Mouse (Mus musculus) macrophage (primary cell): ENCODE results near the gene Lgals4. TPM values are rescaled to one million over a fixed set of nuclear protein-coding genes. Genes with fewer than 3 reads are reported as not detected.
"Not testable (repeated sequence)": the region's sequence is repeated elsewhere in the genome, so short reads cannot be mapped to it uniquely, and the experiment has no call there.

Experiments used
- H3K27ac ChIP-seq: fragments of 350-480 bp; formaldehyde crosslinking; 2 replicates; pipeline ENCODE4 v1.9.0; 2021
- H3K36me3 ChIP-seq: fragments of 350-480 bp; formaldehyde crosslinking; 2 replicates; pipeline ENCODE4 v1.9.0; 2021; ENCODE audit errors: inconsistent target
- H3K4me3 ChIP-seq: fragments of 350-480 bp; formaldehyde crosslinking; 2 replicates; pipeline ENCODE4 v1.9.0; 2021; ENCODE audit errors: inconsistent target
- H3K79me2 ChIP-seq: fragments of 350-480 bp; formaldehyde crosslinking; 2 replicates; pipeline ENCODE4 v1.9.0; 2021; ENCODE audit errors: inconsistent target
- WGBS: methylation state at CpG from one replicate; pipeline ENCODE4 v1.1.7; 2026; ENCODE audit warnings: inconsistent platforms; ENCODE audit not compliant: missing documents; 5-methylcytosine and 5-hydroxymethylcytosine counted together
- polyA plus RNA-seq: library from polyadenylated mRNA; stranded (reverse); fragments of 250-400 nt; gene quantifications from 3 replicates; pipeline ENCODE4 v1.2.4, GENCODE M21; 2018; ENCODE audit warnings: inconsistent platforms

Lgals4 gene
- polyA plus RNA-seq, 1 experiment from 2014 or later, result 0.96 TPM

DNA sequence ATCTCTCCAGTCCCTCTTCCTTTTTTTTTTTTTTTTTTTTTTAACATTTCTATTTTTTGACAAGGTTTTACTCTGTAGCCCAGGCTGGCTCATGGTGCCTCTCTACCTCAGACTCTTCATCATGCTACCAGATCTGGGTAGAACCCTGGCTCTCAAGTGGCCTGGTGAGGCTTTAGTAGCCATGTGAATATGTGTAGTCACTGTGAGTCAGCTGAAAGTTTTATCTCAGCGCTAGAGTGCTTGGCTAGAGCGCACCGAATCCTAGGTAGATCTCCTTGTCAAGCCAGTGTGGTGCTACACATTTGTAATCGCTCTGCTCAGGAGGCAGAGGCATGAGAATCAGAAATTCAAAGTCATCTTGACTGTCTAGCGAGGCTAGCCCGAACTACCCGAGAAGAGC is 43.5 kb downstream of the Lgals4 start:
- 88% methylated on average over 7 of the region's 7 CpGs for whole genome bisulfite sequencing
- Histone ChIP-seq H3K27ac (no peak overlapping the region), H3K4me3 (no peak overlapping the region), H3K36me3 (no peaks in the 10 kb centered on the region), H3K79me2 (no peaks in the 10 kb centered on the region)

DNA sequence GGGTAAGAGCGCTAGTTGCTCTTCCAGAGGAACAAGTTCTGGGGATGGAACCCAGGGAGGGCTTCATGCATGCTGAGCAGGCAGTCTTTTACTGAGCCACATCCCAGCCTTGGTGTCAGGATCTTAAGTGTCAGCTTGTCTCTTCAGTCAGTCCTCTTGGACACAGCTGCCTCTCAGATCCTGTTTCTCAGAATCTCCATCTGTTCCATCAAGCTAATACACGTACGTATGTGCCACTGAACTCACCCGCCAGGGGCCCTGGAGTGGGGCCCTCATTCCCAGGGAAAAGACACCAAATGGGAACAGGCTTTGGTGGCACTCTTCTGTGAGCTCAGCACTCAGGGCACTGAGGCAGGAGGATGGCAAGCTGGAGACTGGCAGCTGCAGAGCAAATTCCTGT is 44.2 kb downstream of the Lgals4 start:
- H3K79me2 ChIP-seq, result no peaks in the 10 kb centered on the region
- no peaks in the 10 kb centered on the region for H3K36me3 ChIP-seq
- WGBS, result 100% methylated on average over 4 of the region's 4 CpGs
- H3K27ac ChIP-seq, result no peak overlapping the region
- H3K4me3 ChIP-seq, result no peak overlapping the region

- H3K79me2 ChIP-seq, result no peaks in the 10 kb centered on the region
- 91% methylated on average over 7 of the region's 7 CpGs for WGBS
- no peaks in the 10 kb centered on the region for H3K36me3 ChIP-seq
- H3K4me3 ChIP-seq, result no peak overlapping the region
- H3K27ac ChIP-seq, result no peak overlapping the region
Observed at GRCm38 (mm10) chr7:28879606-28880005, 46.0 kb downstream of the Lgals4 start.

DNA sequence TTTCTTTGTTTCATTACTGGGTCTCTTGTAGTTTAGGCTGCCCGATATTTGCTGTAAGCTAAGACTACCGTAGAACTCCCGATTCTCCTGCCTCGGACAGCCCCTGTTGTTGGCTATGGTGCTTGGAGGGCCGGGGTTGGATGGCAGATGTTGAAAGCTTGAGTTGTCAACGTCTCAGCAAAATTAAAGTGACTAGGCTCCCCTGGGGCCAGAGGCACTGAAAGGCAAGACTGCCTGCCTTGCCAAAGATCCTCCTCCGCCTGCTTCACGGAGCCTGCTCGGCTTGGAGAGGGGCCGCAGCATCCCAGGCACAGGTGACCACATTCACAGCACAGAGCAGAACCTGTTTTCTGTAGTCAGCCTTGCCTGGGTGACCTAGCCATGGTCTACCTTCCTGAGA is 46.9 kb downstream of the Lgals4 start:
- Histone ChIP-seq H3K27ac (no peak overlapping the region), H3K4me3 (no peak overlapping the region), H3K79me2 (no peaks in the 10 kb centered on the region), H3K36me3 (no peaks in the 10 kb centered on the region)
- WGBS, result 89% methylated on average over 10 of the region's 10 CpGs

DNA sequence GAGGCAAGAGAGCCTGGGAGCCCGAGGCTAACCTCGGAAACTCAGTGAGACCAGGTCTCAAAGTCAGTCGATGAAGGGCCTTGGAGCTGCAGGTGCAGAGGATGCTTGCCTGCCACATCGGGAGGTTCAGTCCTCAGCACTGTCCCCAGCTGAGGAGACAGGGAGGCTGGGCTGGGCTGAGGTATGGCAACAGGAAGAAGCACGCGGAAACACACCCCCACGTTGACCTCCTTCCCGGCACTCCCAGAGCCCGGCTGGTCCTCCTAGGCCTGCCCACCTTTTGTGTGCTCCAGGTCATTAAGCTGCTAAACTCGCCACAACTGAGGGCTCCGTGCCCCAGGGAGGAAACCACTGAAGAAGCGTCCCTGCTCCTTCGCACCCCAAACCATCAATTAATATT is 47.5 kb downstream of the Lgals4 start, which contains the start of gene Capn12:
Gene Capn12, plus strand, starts transcription at position 224 of the 400 bp plus-strand sequence.
- H3K36me3 ChIP-seq, result no peaks in the 10 kb centered on the region
- no peak within 1 kb of the TSS for H3K4me3 ChIP-seq
- no peaks in the 10 kb centered on the region for H3K79me2 ChIP-seq
- 59% methylated on average over 10 of the region's 13 CpGs for WGBS
- no peak within 1 kb of the TSS for H3K27ac ChIP-seq

GRCm38 (mm10) chr7:28883039-28883438 is 49.4 kb downstream of the Lgals4 start:
- Histone ChIP-seq H3K27ac (no peak overlapping the region), H3K4me3 (no peak overlapping the region), H3K79me2 (no peaks in the 10 kb centered on the region), H3K36me3 (no peaks in the 10 kb centered on the region)
- WGBS, result 87% methylated on average over 10 of the region's 11 CpGs

DNA sequence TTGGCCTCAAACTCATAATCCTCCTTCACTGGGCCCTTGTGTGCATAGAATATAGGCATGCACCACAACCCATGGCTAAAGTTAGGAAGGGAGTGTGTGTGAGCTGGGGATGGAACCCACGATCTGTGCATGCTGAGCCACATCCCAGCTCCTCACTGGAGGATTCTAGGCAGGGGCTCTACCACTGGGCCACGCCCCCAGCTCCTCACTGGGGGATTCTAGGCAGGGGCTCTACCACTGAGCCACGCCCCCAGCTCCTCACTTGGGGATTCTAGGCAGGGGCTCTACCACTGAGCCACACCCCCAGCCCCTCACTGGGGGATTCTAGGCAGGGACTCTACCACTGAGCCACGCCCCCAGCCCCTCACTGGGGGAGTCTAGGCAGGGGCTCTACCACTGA is 50.0 kb downstream of the Lgals4 start:
- H3K4me3 ChIP-seq, H3K27ac ChIP-seq, H3K79me2 ChIP-seq, H3K36me3 ChIP-seq: not testable (repeated sequence)
- WGBS, result 87% methylated on average over 3 of the region's 4 CpGs

- Histone ChIP-seq H3K27ac (no peak overlapping the region), H3K79me2 (no peaks in the 10 kb centered on the region), H3K4me3 (no peak overlapping the region), H3K36me3 (no peaks in the 10 kb centered on the region; the same call in 1 of the 2 replicates)
- WGBS, result 40% methylated on average over 14 of the region's 14 CpGs
Observed at GRCm38 (mm10) chr7:28886486-28886885, 52.8 kb downstream of the Lgals4 start.

DNA sequence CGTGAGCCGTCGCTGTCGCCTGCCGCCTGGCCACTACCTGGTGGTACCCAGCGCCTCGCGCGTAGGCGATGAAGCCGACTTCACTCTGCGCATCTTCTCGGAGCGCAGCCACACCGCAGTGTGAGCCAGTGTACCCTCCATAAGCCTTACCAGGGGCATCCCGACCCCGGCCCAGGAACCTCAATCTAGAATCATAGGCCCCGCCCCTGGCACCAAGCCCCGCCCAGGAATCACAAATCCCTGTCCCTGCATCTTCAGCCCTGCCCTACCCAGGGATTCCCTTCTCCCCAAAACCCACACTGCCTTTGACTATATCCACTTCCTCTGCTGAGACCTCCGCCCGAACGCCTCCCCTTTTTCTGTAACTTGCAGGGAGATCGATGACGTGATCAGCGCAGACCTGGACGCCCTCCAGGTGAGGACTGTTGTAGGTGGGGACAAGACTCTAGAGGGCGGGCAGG is 55.1 kb downstream of the Lgals4 start:
- Histone ChIP-seq H3K36me3 (peaks cover 8% of the 10 kb centered on the region; the same call in 1 of the 2 replicates), H3K79me2 (no peaks in the 10 kb centered on the region), H3K4me3 (no peak overlapping the region), H3K27ac (no peak overlapping the region)
- WGBS, result 15% methylated on average over 26 of the region's 27 CpGs

Other genes starting within 250 kb of the Lgals4 start
- gene Samd4b, start 235.7 kb upstream of the Lgals4 start, polyA plus RNA-seq, result 24.6 to 26.8 TPM (median 25.5 TPM) in 3 replicates
- gene Pak4, start 235.7 kb upstream of the Lgals4 start, polyA plus RNA-seq, result 7.4 to 9.1 TPM (median 7.5 TPM) in 3 replicates
- gene Acp7, start 202.5 kb upstream of the Lgals4 start, polyA plus RNA-seq, result not detected in 3 replicates
- gene Fbxo27, start 141.0 kb upstream of the Lgals4 start, polyA plus RNA-seq, result not detected in 3 replicates
- gene Fbxo17, start 117.0 kb upstream of the Lgals4 start, polyA plus RNA-seq, result 0.09 TPM in 1 of 3 replicates, not detected in the others
- 30.6 to 48.9 TPM (median 42.1 TPM) in 3 replicates for gene Mrps12, start 92.0 kb upstream of the Lgals4 start, polyA plus RNA-seq
- 4.6 to 7.1 TPM (median 5.6 TPM) in 3 replicates for gene Sars2, start 91.9 kb upstream of the Lgals4 start, polyA plus RNA-seq
- not detected in 3 replicates for gene Ccer2, start 77.7 kb upstream of the Lgals4 start, polyA plus RNA-seq
- 103 to 230 TPM (median 168 TPM) in 3 replicates for gene Sirt2, start 67.1 kb upstream of the Lgals4 start, polyA plus RNA-seq
- gene Nfkbib, start 66.3 kb upstream of the Lgals4 start, polyA plus RNA-seq, result 29.5 to 40.8 TPM (median 37.9 TPM) in 3 replicates
- 21.6 to 44.7 TPM (median 44.4 TPM) in 3 replicates for gene Rinl, start 44.9 kb upstream of the Lgals4 start, polyA plus RNA-seq
- 170 to 242 TPM (median 175 TPM) in 3 replicates for gene Hnrnpl, start 25.3 kb upstream of the Lgals4 start, polyA plus RNA-seq
- 92.1 to 101 TPM (median 96.5 TPM) in 3 replicates for gene Ech1, start 8.6 kb upstream of the Lgals4 start, polyA plus RNA-seq
- gene Lgals7, start 30.0 kb downstream of the Lgals4 start, polyA plus RNA-seq, result not detected in 3 replicates
- gene Capn12, start 47.6 kb downstream of the Lgals4 start, polyA plus RNA-seq, result 0.22 TPM in 1 of 3 replicates, not detected in the others
- gene Actn4, start 128.5 kb downstream of the Lgals4 start, polyA plus RNA-seq, result 117 to 186 TPM (median 183 TPM) in 3 replicates
- 201 to 248 TPM (median 241 TPM) in 3 replicates for gene Eif3k, start 148.0 kb downstream of the Lgals4 start, polyA plus RNA-seq
- 3.7 to 5.2 TPM (median 4.7 TPM) in 3 replicates for gene Map4k1, start 148.2 kb downstream of the Lgals4 start, polyA plus RNA-seq